ENCODE assay signal across 9 mouse cellular contexts in the genomic region with DNA sequence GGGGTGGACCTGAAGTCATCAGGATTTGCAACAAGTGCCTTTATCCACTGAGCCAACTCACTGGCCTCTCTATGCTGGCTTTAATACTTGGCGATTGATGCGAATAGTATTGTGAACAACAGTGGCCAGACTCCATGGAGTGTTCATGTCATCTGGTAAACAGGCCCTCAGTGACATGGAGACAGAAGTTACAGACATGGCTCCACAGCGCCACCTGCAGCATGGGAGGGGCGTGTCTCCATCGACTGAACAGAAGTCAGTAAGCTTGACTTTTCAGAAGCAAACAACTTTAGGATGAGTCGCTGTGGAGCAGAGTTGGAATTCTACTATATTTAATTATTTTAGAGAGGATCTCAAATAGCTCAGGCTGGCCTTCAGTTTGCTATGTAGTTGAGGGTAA.
DNase-seq lines count a peak whose midpoint lies in the region; ATAC-seq and TF ChIP-seq lines count a peak whose summit lies in the region.
"Had no signal": no experiment of that assay in that cellular context is flagged by ENCODE, and none has a peak within 500 bp of the region (broad histone marks: within the 10 kb centered on the region; RNA-seq: fewer than 3 reads in every experiment).

No protein-coding gene starts in this region.

- no peak overlapping the region for H3K27ac ChIP-seq in hindbrain, embryonic 11.5 days (ENCODE audit: low read depth, low read length)
- H3K27ac ChIP-seq in hindbrain, embryonic 13.5 days: no peak overlapping the region
- H3K27ac ChIP-seq in spleen, adult 2 months (ENCODE audit: insufficient read depth, low read length): no peak overlapping the region
- H3K27ac ChIP-seq: embryonic facial prominence, embryonic 12.5 days had no signal

- no peaks in the 10 kb centered on the region for H3K4me1 ChIP-seq in hindbrain, embryonic 11.5 days (replicated peaks; ENCODE audit: control insufficient read depth, insufficient read depth, low read length)
- no peaks in the 10 kb centered on the region; the same call in 1 of the 2 replicates for H3K4me1 ChIP-seq in hindbrain, embryonic 13.5 days (replicated peaks)
- H3K4me1 ChIP-seq in spleen, adult 2 months (ENCODE audit: control insufficient read depth, insufficient read depth, insufficient read length): no peaks in the 10 kb centered on the region

- H3K4me3 ChIP-seq in hindbrain, embryonic 11.5 days (ENCODE audit: low read depth, low read length): no peak overlapping the region
- no peak overlapping the region for H3K4me3 ChIP-seq in hindbrain, embryonic 13.5 days
- H3K4me3 ChIP-seq in spleen, adult 2 months (ENCODE audit: extremely low read depth, insufficient read depth, insufficient read length): no peak overlapping the region
- H3K4me3 ChIP-seq: embryonic facial prominence, embryonic 12.5 days had no signal

- no peaks in the 10 kb centered on the region for H3K36me3 ChIP-seq in hindbrain, embryonic 11.5 days (ENCODE audit: control insufficient read depth, insufficient read depth, low read length)
- H3K36me3 ChIP-seq in hindbrain, embryonic 13.5 days: no peaks in the 10 kb centered on the region
- H3K36me3 ChIP-seq in spleen, adult 2 months (ENCODE audit: control insufficient read depth, insufficient read depth, low read length): no peaks in the 10 kb centered on the region
- H3K36me3 ChIP-seq: embryonic facial prominence, embryonic 12.5 days had no signal

- no peak for TF ChIP-seq POLR2A in spleen, adult 2 months (IDR thresholded peaks at IDR 0.05; ENCODE audit: low read depth, low read length)

- 66% methylated on average over 6 of the region's 6 CpGs for WGBS in hindbrain, embryonic 11.5 days
- WGBS in hindbrain, embryonic 13.5 days: 72% methylated on average over 6 of the region's 6 CpGs
- 76% methylated on average over 6 of the region's 6 CpGs for WGBS in spleen, adult 2 months

- H3K4me2 ChIP-seq in hindbrain, embryonic 11.5 days (replicated peaks; ENCODE audit: low read depth, low read length): no peak overlapping the region
- H3K4me2 ChIP-seq in hindbrain, embryonic 13.5 days: no peak overlapping the region
- H3K4me2 ChIP-seq: embryonic facial prominence, embryonic 12.5 days had no signal

- DNase-seq in hindbrain, embryonic 11.5 days (ENCODE audit: low spot score): peak; percentile 57
- peak; percentile 5 to 24 for DNase-seq in spleen, adult 2 months (ENCODE audit: low read depth in 1 of 2, low spot score in 2 of 2)
- no peak for DNase-seq in spleen, adult 12 weeks (ENCODE audit: low spot score)
- DNase-seq in cerebellum, postnatal 25 days: peak; percentile 47 to 69
- DNase-seq in urinary bladder, postnatal 10 days (ENCODE audit: low spot score): no peak
- no peak for DNase-seq in gastrocnemius, adult 18-20 months (ENCODE audit: low spot score)

- H3K27me3 ChIP-seq in hindbrain, embryonic 11.5 days (ENCODE audit: control insufficient read depth, insufficient read depth, low read length): no peaks in the 10 kb centered on the region
- H3K27me3 ChIP-seq in hindbrain, embryonic 13.5 days: no peaks in the 10 kb centered on the region
- H3K27me3 ChIP-seq in spleen, adult 2 months (ENCODE audit: control insufficient read depth, insufficient read depth, low read length): no peaks in the 10 kb centered on the region
- H3K27me3 ChIP-seq: embryonic facial prominence, embryonic 12.5 days had no signal

- H3K9me3 ChIP-seq in hindbrain, embryonic 11.5 days (ENCODE audit: control insufficient read depth, low read length): no peaks in the 10 kb centered on the region
- H3K9me3 ChIP-seq in hindbrain, embryonic 13.5 days: no peaks in the 10 kb centered on the region
- H3K9me3 ChIP-seq: embryonic facial prominence, embryonic 12.5 days had no signal

- TF ChIP-seq CTCF in spleen, adult 2 months (IDR thresholded peaks at IDR 0.05; ENCODE audit: extremely low read depth, insufficient read depth, insufficient read length, insufficient replicate concordance): peak; percentile 39; the same call in 1 of the 2 replicates

- no peak overlapping the region for H3K9ac ChIP-seq in hindbrain, embryonic 11.5 days (ENCODE audit: low read depth, low read length)
- no peak overlapping the region for H3K9ac ChIP-seq in hindbrain, embryonic 13.5 days
- H3K9ac ChIP-seq: embryonic facial prominence, embryonic 12.5 days had no signal

- no peak for ATAC-seq in hindbrain, embryonic 11.5 days (ENCODE audit: low FRiP score)
- ATAC-seq in hindbrain, embryonic 13.5 days (ENCODE audit: low FRiP score): no peak
- peak; percentile 27; the same call in 1 of the 2 replicates for ATAC-seq in megakaryocyte, adult 5-6 weeks (ENCODE audit: poor library complexity, severe bottlenecking)

Comparison
In these comparisons a context has a peak if more than half of its experiments do, and no peak if none do; other contexts are left out.
1. DNase-seq: peak in hindbrain, embryonic 11.5 days (single experiment), spleen, adult 2 months (2 of 2) and cerebellum, postnatal 25 days (2 of 2); none in spleen, adult 12 weeks (single experiment), urinary bladder, postnatal 10 days (single experiment) and gastrocnemius, adult 18-20 months (single experiment).